Mouse (Mus musculus): ENCODE measurements around the gene Sdhc.
"Not testable (repeated sequence)": the region's sequence is repeated elsewhere in the genome, so short reads cannot be mapped to it uniquely, and the experiment has no call there.

Sdhc gene

GRCm38 (mm10) chr1:171168906-171169305 is 18.5 kb upstream of the Sdhc start:
- no peak for DNase-seq (ENCODE audit: low read depth, low spot score)

GRCm38 (mm10) chr1:171165629-171166345 is 15.4 kb upstream of the Sdhc start:
- no peak for DNase-seq (ENCODE audit: low read depth, low spot score)

- no peak for DNase-seq (ENCODE audit: low read depth, low spot score)
Observed at GRCm38 (mm10) chr1:171164258-171164657, 13.9 kb upstream of the Sdhc start.

- no peak for DNase-seq (ENCODE audit: low read depth, low spot score)
Observed at GRCm38 (mm10) chr1:171162526-171162925, 12.1 kb upstream of the Sdhc start.

- no peak for DNase-seq (ENCODE audit: low read depth, low spot score)
Observed at GRCm38 (mm10) chr1:171159485-171159975, 9.1 kb upstream of the Sdhc start.

GRCm38 (mm10) chr1:171157965-171158364 is 7.6 kb upstream of the Sdhc start:
- no peak for DNase-seq (ENCODE audit: low read depth, low spot score)

GRCm38 (mm10) chr1:171156644-171157043 is 6.2 kb upstream of the Sdhc start:
- DNase-seq (ENCODE audit: low read depth, low spot score) = no peak

GRCm38 (mm10) chr1:171151966-171152365 is 1.6 kb upstream of the Sdhc start:
- no peak for DNase-seq (ENCODE audit: low read depth, low spot score)

- no peak for DNase-seq (ENCODE audit: low read depth, low spot score)
Observed at GRCm38 (mm10) chr1:171150838-171151391, 512 bp upstream of the Sdhc start.

- not testable (repeated sequence) for DNase-seq (ENCODE audit: low read depth, low spot score)
Observed at GRCm38 (mm10) chr1:171142981-171143380, 7.4 kb downstream of the Sdhc start.

- DNase-seq (ENCODE audit: low read depth, low spot score) = not testable (repeated sequence)
Observed at GRCm38 (mm10) chr1:171137486-171138155, 12.8 kb downstream of the Sdhc start.

- DNase-seq (ENCODE audit: low read depth, low spot score) = no peak
Observed at GRCm38 (mm10) chr1:171135600-171135999, 14.8 kb downstream of the Sdhc start.

GRCm38 (mm10) chr1:171130971-171131370 is 19.4 kb downstream of the Sdhc start:
- DNase-seq (ENCODE audit: low read depth, low spot score) = no peak

- DNase-seq (ENCODE audit: low read depth, low spot score) = no peak
Observed at GRCm38 (mm10) chr1:171129251-171129650, 21.2 kb downstream of the Sdhc start.

- DNase-seq (ENCODE audit: low read depth, low spot score) = peak; percentile 57
Observed at GRCm38 (mm10) chr1:171124398-171124797, 26.0 kb downstream of the Sdhc start.

GRCm38 (mm10) chr1:171122932-171123331 is 27.5 kb downstream of the Sdhc start:
- DNase-seq (ENCODE audit: low read depth, low spot score) = no peak

- no peak for DNase-seq (ENCODE audit: low read depth, low spot score)
Observed at GRCm38 (mm10) chr1:171121839-171122238, 28.6 kb downstream of the Sdhc start.

- no peak for DNase-seq (ENCODE audit: low read depth, low spot score)
Observed at GRCm38 (mm10) chr1:171120893-171121292, 29.5 kb downstream of the Sdhc start.

GRCm38 (mm10) chr1:171119405-171119804 is 31.0 kb downstream of the Sdhc start:
- no peak for DNase-seq (ENCODE audit: low read depth, low spot score)

- DNase-seq (ENCODE audit: low read depth, low spot score) = no peak
Observed at GRCm38 (mm10) chr1:171118996-171119395, 31.4 kb downstream of the Sdhc start.

GRCm38 (mm10) chr1:171118269-171118684 is 32.1 kb downstream of the Sdhc start:
- DNase-seq (ENCODE audit: low read depth, low spot score) = peak; percentile 81

GRCm38 (mm10) chr1:171116280-171116679 is 34.1 kb downstream of the Sdhc start:
- no peak for DNase-seq (ENCODE audit: low read depth, low spot score)

- DNase-seq (ENCODE audit: low read depth, low spot score) = no peak
Observed at GRCm38 (mm10) chr1:171113873-171114299, 36.5 kb downstream of the Sdhc start, which contains the start of gene Cfap126. TSS of gene Cfap126 (plus strand) at chr1:171113918.

All from c-Kit-negative CD71-positive TER-119-positive erythroid progenitor cells, embryonic 14.5 days (primary cell).